Mouse (Mus musculus): ENCODE results near the gene Gprin2. TPM values are rescaled to one million over a fixed set of nuclear protein-coding genes. Genes with fewer than 3 reads are reported as not detected.

Gprin2 gene
- total and polyA plus RNA-seq, 3 experiments, result 0.05 TPM; not detected in 2

DNA sequence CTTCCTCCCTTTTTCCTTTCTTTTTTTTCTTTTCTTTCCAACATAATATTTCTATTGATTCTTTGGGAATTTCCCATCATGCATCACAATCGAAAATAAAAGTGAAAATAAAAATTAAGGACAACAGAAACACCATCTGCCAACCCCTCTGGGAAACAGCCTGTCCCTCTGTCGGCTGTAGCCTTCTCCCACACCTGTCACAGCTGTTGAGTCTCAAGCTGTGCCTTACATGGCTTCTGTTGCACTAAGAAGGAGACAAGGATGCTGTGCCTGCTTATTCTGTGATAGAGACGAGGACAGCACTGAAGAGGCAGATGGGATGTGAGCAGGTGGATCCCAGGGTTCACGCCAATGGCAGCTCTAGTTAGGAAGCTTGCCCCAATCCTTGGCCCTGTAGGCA is 7.6 kb upstream of the Gprin2 start:
- H3K4me3 ChIP-seq (ENCODE audit: low read depth, low read length), result no peak overlapping the region
- no peaks in the 10 kb centered on the region for H3K4me1 ChIP-seq (ENCODE audit: insufficient read depth, low read depth, low read length)
- no peak for DNase-seq (ENCODE audit: low spot score)
- H3K27me3 ChIP-seq (ENCODE audit: insufficient read depth, low read length), result peaks cover 3% of the 10 kb centered on the region; the same call in 1 of the 2 replicates
- no peak for ATAC-seq (ENCODE audit: extremely low read depth, insufficient number of reproducible peaks, low FRiP score, poor library complexity, severe bottlenecking)
- TF ChIP-seq GATA2 (IDR thresholded peaks at IDR 0.05; ENCODE audit: borderline replicate concordance, low read depth, low read length), result no peak
- no peak for TF ChIP-seq CTCF (IDR thresholded peaks at IDR 0.05; ENCODE audit: low read depth, low read length)
- TF ChIP-seq TAL1 (conservative IDR thresholded peaks at IDR 0.05; ENCODE audit: low read depth, low read length), result no peak
- no peak for TF ChIP-seq POLR2AphosphoS5 (IDR thresholded peaks at IDR 0.05; ENCODE audit: insufficient replicate concordance, low read depth, low read length)
- no peak for TF ChIP-seq GATA1 (IDR thresholded peaks at IDR 0.05; ENCODE audit: borderline replicate concordance, low read length)
- no peaks in the 10 kb centered on the region for H3K9me3 ChIP-seq (replicated peaks)
- no peaks in the 10 kb centered on the region for H3K36me3 ChIP-seq (replicated peaks)

DNA sequence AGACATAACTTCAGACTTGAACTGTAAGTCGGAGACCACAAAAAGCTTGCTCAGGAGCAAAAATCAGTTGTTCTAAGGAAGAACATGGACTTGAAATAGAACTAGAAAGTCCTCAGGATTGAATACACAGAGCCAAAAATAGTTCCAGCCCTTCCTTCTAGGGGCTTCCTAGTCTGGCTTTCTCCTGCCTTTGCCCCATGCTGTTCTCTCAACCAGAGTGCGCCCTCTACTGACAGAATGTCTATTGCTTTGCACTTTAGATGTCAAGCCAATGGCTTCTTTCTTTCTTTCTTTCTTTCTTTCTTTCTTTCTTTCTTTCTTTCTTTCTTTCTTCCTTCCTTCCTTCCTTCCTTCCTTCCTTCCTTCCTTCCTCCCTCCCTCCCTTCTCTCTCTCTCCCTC is 7.2 kb upstream of the Gprin2 start:
- Histone ChIP-seq H3K4me1 (ENCODE audit: insufficient read depth, low read depth, low read length) (no peaks in the 10 kb centered on the region), H3K9me3 (replicated peaks) (no peaks in the 10 kb centered on the region), H3K27me3 (ENCODE audit: insufficient read depth, low read length) (peaks cover 3% of the 10 kb centered on the region; the same call in 1 of the 2 replicates), H3K4me3 (ENCODE audit: low read depth, low read length) (no peak overlapping the region), H3K36me3 (replicated peaks) (no peaks in the 10 kb centered on the region)
- DNase-seq (ENCODE audit: low spot score), result peak; percentile 14
- no peak for TF ChIP-seq TAL1 (conservative IDR thresholded peaks at IDR 0.05; ENCODE audit: low read depth, low read length)
- no peak for TF ChIP-seq GATA2 (IDR thresholded peaks at IDR 0.05; ENCODE audit: borderline replicate concordance, low read depth, low read length)
- no peak for TF ChIP-seq GATA1 (IDR thresholded peaks at IDR 0.05; ENCODE audit: borderline replicate concordance, low read length)
- no peak for TF ChIP-seq CTCF (IDR thresholded peaks at IDR 0.05; ENCODE audit: low read depth, low read length)
- TF ChIP-seq POLR2AphosphoS5 (IDR thresholded peaks at IDR 0.05; ENCODE audit: insufficient replicate concordance, low read depth, low read length), result no peak
- no peak; the same call in 1 of the 2 replicates for ATAC-seq (ENCODE audit: extremely low read depth, insufficient number of reproducible peaks, low FRiP score, poor library complexity, severe bottlenecking)

DNA sequence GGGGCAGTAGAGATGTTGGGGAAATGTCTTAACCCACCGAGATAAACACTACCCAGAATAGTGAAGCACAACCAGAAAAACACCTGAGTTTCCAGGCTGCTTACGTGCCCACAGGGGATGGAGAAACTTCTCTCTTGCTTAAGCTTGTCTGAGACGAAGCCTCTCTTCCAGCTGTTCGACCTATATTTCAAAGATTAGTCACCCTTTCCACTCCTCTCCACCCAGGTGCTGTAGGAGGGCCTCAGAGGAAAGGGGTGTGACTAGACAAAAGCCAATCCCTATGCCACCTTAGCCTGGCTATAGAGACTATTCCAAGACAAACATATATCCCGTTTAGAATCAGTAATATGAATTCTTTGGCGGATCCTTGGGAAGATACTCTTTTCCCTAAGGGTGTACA is 6.5 kb upstream of the Gprin2 start:
- H3K9me3 ChIP-seq (replicated peaks), result no peaks in the 10 kb centered on the region
- TF ChIP-seq TAL1 (conservative IDR thresholded peaks at IDR 0.05; ENCODE audit: low read depth, low read length) (no peak), GATA2 (IDR thresholded peaks at IDR 0.05; ENCODE audit: borderline replicate concordance, low read depth, low read length) (no peak), GATA1 (IDR thresholded peaks at IDR 0.05; ENCODE audit: borderline replicate concordance, low read length) (no peak), POLR2AphosphoS5 (IDR thresholded peaks at IDR 0.05; ENCODE audit: insufficient replicate concordance, low read depth, low read length) (no peak), CTCF (IDR thresholded peaks at IDR 0.05; ENCODE audit: low read depth, low read length) (no peak)
- no peak for ATAC-seq (ENCODE audit: extremely low read depth, insufficient number of reproducible peaks, low FRiP score, poor library complexity, severe bottlenecking)
- no peak for DNase-seq (ENCODE audit: low spot score)
- peaks cover 3% of the 10 kb centered on the region; the same call in 1 of the 2 replicates for H3K27me3 ChIP-seq (ENCODE audit: insufficient read depth, low read length)
- H3K4me3 ChIP-seq (ENCODE audit: low read depth, low read length), result no peak overlapping the region
- no peaks in the 10 kb centered on the region for H3K4me1 ChIP-seq (ENCODE audit: insufficient read depth, low read depth, low read length)
- H3K36me3 ChIP-seq (replicated peaks), result no peaks in the 10 kb centered on the region

- no peaks in the 10 kb centered on the region for H3K9me3 ChIP-seq (replicated peaks)
- no peak for ATAC-seq (ENCODE audit: extremely low read depth, insufficient number of reproducible peaks, low FRiP score, poor library complexity, severe bottlenecking)
- no peak overlapping the region for H3K4me3 ChIP-seq (ENCODE audit: low read depth, low read length)
- H3K36me3 ChIP-seq (replicated peaks), result no peaks in the 10 kb centered on the region
- H3K27me3 ChIP-seq (ENCODE audit: insufficient read depth, low read length), result peaks cover 5% of the 10 kb centered on the region; the same call in 1 of the 2 replicates
- DNase-seq (ENCODE audit: low spot score), result no peak
- no peak for TF ChIP-seq CTCF (IDR thresholded peaks at IDR 0.05; ENCODE audit: low read depth, low read length)
- no peak for TF ChIP-seq GATA2 (IDR thresholded peaks at IDR 0.05; ENCODE audit: borderline replicate concordance, low read depth, low read length)
- TF ChIP-seq TAL1 (conservative IDR thresholded peaks at IDR 0.05; ENCODE audit: low read depth, low read length), result no peak
- TF ChIP-seq GATA1 (IDR thresholded peaks at IDR 0.05; ENCODE audit: borderline replicate concordance, low read length), result no peak
- no peak for TF ChIP-seq POLR2AphosphoS5 (IDR thresholded peaks at IDR 0.05; ENCODE audit: insufficient replicate concordance, low read depth, low read length)
- H3K4me1 ChIP-seq (ENCODE audit: insufficient read depth, low read depth, low read length), result no peaks in the 10 kb centered on the region
Measured at GRCm38 (mm10) chr14:34200738-34201230, 669 bp downstream of the Gprin2 start.

GRCm38 (mm10) chr14:34196706-34197105 is 4.7 kb downstream of the Gprin2 start:
- Histone ChIP-seq H3K9me3 (replicated peaks) (no peaks in the 10 kb centered on the region), H3K4me1 (ENCODE audit: insufficient read depth, low read depth, low read length) (no peaks in the 10 kb centered on the region)

GRCm38 (mm10) chr14:34195466-34195865 is 6.0 kb downstream of the Gprin2 start:
- peaks cover 14% of the 10 kb centered on the region; the same call in 1 of the 2 replicates for H3K27me3 ChIP-seq (ENCODE audit: insufficient read depth, low read length)
- ATAC-seq (ENCODE audit: extremely low read depth, insufficient number of reproducible peaks, low FRiP score, poor library complexity, severe bottlenecking) (no peak), DNase-seq (ENCODE audit: low spot score) (no peak)
- no peak overlapping the region for H3K4me3 ChIP-seq (ENCODE audit: low read depth, low read length)
- no peak for TF ChIP-seq TAL1 (conservative IDR thresholded peaks at IDR 0.05; ENCODE audit: low read depth, low read length)
- TF ChIP-seq GATA2 (IDR thresholded peaks at IDR 0.05; ENCODE audit: borderline replicate concordance, low read depth, low read length), result no peak
- no peak for TF ChIP-seq CTCF (IDR thresholded peaks at IDR 0.05; ENCODE audit: low read depth, low read length)
- no peak for TF ChIP-seq GATA1 (IDR thresholded peaks at IDR 0.05; ENCODE audit: borderline replicate concordance, low read length)
- TF ChIP-seq POLR2AphosphoS5 (IDR thresholded peaks at IDR 0.05; ENCODE audit: insufficient replicate concordance, low read depth, low read length), result no peak
- no peaks in the 10 kb centered on the region for H3K9me3 ChIP-seq (replicated peaks)
- H3K4me1 ChIP-seq (ENCODE audit: insufficient read depth, low read depth, low read length), result peaks cover 3% of the 10 kb centered on the region
- H3K36me3 ChIP-seq (replicated peaks), result no peaks in the 10 kb centered on the region

More at GRCm38 (mm10) chr14:34196706-34197105, 4.7 kb downstream of the Gprin2 start:
- DNase-seq (ENCODE audit: low spot score) (no peak), ATAC-seq (ENCODE audit: extremely low read depth, insufficient number of reproducible peaks, low FRiP score, poor library complexity, severe bottlenecking) (no peak)
- Histone ChIP-seq H3K4me3 (ENCODE audit: low read depth, low read length) (no peak overlapping the region), H3K36me3 (replicated peaks) (no peaks in the 10 kb centered on the region), H3K27me3 (ENCODE audit: insufficient read depth, low read length) (peaks cover 14% of the 10 kb centered on the region; the same call in 1 of the 2 replicates)
- TF ChIP-seq GATA1 (IDR thresholded peaks at IDR 0.05; ENCODE audit: borderline replicate concordance, low read length), result no peak
- TF ChIP-seq POLR2AphosphoS5 (IDR thresholded peaks at IDR 0.05; ENCODE audit: insufficient replicate concordance, low read depth, low read length), result no peak
- TF ChIP-seq CTCF (IDR thresholded peaks at IDR 0.05; ENCODE audit: low read depth, low read length), result no peak
- TF ChIP-seq TAL1 (conservative IDR thresholded peaks at IDR 0.05; ENCODE audit: low read depth, low read length), result no peak
- no peak for TF ChIP-seq GATA2 (IDR thresholded peaks at IDR 0.05; ENCODE audit: borderline replicate concordance, low read depth, low read length)
